Mouse (Mus musculus) kidney, embryonic 15.5 days (tissue): Measurements from ENCODE around the gene Igf2r. TPM values are rescaled to one million over a fixed set of nuclear protein-coding genes. Genes with fewer than 3 reads are reported as not detected.

Experiments
- ATAC-seq: fragments of 200-750 bp; cut with Nextera tagmentation; replicated peaks from 2 replicates; pipeline ENCODE4 v1.8.0; 2017; ENCODE audit warnings: moderate TSS enrichment; ENCODE audit not compliant: low FRiP score
- H3K27ac ChIP-seq: fragments of 300-500 bp; sonication (generic); 2 replicates; pipeline ENCODE4 v1.5.1; 2015; ENCODE audit warnings: mild to moderate bottlenecking, inconsistent platforms
- H3K27me3 ChIP-seq: fragments of 300-500 bp; sonication (generic); 2 replicates; pipeline ENCODE4 v1.6.1; 2015; ENCODE audit warnings: inconsistent platforms
- H3K36me3 ChIP-seq: fragments of 300-500 bp; sonication (generic); 2 replicates; pipeline ENCODE4 v1.6.1; 2015; ENCODE audit warnings: inconsistent platforms
- H3K4me1 ChIP-seq: fragments of 300-500 bp; sonication (generic); 2 replicates; pipeline ENCODE4 v1.6.1; 2015; ENCODE audit warnings: inconsistent platforms
- H3K4me2 ChIP-seq: fragments of 300-500 bp; sonication (generic); 2 replicates; pipeline ENCODE4 v1.6.1; 2015; ENCODE audit warnings: moderate library complexity, mild to moderate bottlenecking, inconsistent platforms
- H3K4me3 ChIP-seq: fragments of 300-500 bp; sonication (generic); replicated peaks from 2 replicates; pipeline ENCODE4 v1.5.1; 2015; ENCODE audit warnings: mild to moderate bottlenecking, inconsistent platforms
- H3K9ac ChIP-seq: fragments of 300-500 bp; sonication (generic); 2 replicates; pipeline ENCODE4 v1.6.1; 2015; ENCODE audit warnings: mild to moderate bottlenecking, inconsistent platforms
- H3K9me3 ChIP-seq: fragments of 300-500 bp; sonication (generic); replicated peaks from 2 replicates; pipeline ENCODE4 v1.6.1; 2016; ENCODE audit warnings: inconsistent platforms
- WGBS: fragments of 180-500 bp; shearing (Covaris S2); methylation state at CpG from one replicate; pipeline ENCODE4 v1.1.7; 2015; ENCODE audit warnings: mixed read lengths; 5-methylcytosine and 5-hydroxymethylcytosine counted together
- polyA plus RNA-seq: library from polyadenylated mRNA; unstranded; fragments of >200 nt; fragmentation: Nextera tagmentation; extraction: Ambion mirVana; gene quantifications from 2 replicates; pipeline ENCODE4 v1.2.1, GENCODE M21; 2015

The Igf2r gene
- polyA plus RNA-seq, 1 experiment from 2014 or later, result 34.6 TPM

DNA sequence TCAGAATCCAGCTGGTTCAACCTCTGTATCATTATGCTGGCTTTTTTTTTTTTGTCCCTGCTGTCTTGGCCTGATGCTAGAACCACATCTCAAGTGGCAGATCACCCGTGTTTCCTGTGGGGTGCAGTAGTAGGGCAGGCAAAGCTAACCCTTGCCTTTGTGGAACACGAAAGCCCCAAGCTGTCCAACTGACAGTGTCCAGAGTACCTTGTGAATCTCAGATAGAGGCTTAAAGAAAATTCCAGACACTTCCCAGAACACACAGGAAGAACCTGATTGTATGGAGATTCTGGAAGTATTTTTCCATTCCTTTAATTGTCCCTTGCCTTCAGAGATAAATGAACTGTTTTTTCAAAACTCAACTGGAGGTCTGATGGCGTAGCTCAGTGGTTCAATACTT lies 4.5 kb upstream of the Igf2r start:
- no peaks in the 10 kb centered on the region for H3K27me3 ChIP-seq
- no peak overlapping the region for H3K9ac ChIP-seq
- no peak overlapping the region for H3K27ac ChIP-seq
- H3K4me1 ChIP-seq, result peaks cover 10% of the 10 kb centered on the region
- 77% methylated on average over 3 of the region's 3 CpGs for WGBS
- peaks cover 44% of the 10 kb centered on the region for H3K36me3 ChIP-seq
- no peak for ATAC-seq
- no peak overlapping the region for H3K4me3 ChIP-seq
- no peak overlapping the region for H3K4me2 ChIP-seq
- H3K9me3 ChIP-seq, result 0 out of 2 replicates have a peak, but pooled peaks cover 3% of the 10 kb centered on the region

DNA sequence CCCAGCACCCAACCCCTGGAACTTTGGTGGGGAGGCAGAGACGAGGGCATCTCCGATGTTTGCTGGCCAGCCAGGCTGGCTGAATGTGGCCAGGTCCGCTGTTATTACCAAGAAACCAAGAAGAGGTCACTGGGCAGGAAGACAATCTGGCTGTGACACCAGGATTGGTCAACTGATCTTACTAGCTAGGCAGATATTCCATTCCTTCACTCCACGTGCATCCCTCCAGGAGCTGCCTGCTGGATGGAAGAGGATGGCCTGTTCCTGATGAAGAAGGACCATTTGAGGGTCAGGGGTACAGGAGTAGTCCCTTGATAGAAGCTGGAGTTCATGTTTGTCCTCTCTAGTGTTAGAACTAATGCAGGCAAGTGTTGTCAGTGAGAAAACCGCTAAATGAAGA lies 1.0 kb upstream of the Igf2r start:
- H3K36me3 ChIP-seq, result peaks cover 51% of the 10 kb centered on the region
- H3K27ac ChIP-seq, result no peak overlapping the region
- no peaks in the 10 kb centered on the region for H3K27me3 ChIP-seq

DNA sequence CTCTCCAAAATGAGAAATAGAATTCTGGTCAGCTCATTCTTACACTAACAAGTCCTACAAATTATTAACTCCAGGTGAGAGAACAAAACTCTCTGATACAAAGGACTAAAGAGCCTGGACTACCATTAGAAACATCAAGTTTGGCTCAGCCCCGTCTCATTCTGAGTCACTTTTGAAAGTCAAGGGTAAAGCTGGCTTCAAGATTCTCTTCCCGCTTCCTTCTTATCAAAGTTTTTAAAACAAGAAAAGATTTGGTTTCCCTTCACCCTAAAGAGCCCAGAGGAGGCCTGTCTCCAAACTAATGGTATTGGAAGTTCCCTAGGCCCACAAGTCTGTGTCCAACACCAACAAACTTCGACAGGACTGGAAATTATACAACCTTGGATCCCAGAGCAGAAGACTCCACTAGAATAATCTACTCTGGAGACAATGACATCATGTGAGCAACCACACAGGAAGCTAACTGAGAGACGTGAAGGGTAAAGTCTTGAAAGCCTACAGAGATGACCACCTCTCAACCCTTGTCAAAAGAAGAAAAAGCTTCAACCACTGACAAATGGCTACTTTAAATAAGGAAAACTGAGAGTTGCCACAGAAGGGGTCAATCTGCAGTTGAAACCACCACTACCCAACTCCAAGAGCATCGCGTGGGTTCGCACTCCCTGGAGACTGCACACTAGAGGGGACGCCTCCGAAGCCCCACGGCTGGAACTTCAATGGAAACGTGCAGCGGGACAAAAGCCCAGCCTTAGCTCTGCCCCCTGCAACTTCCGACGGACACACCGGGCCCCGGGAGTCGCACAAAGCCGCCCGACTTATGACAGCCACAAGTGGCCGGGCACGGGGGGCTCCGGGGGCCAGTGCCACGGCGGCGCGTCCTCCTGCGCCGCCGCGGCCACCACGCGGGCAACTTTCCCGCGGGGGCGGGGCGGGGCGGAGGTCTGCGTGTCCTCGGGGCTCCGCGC lies 767 bp downstream of the Igf2r start:
- Histone ChIP-seq H3K27me3 (no peaks in the 10 kb centered on the region), H3K27ac (peak overlapping the region; percentile 85), H3K36me3 (peaks cover 58% of the 10 kb centered on the region), H3K9me3 (0 out of 2 replicates have a peak, but pooled peaks cover 3% of the 10 kb centered on the region), H3K4me2 (peak overlapping the region; percentile 66), H3K4me3 (peak overlapping the region; percentile 72), H3K9ac (peak overlapping the region; percentile 83), H3K4me1 (peaks cover 38% of the 10 kb centered on the region)
- WGBS, result 32% methylated on average over 41 of the region's 41 CpGs
- peak; percentile 18; the same call in 1 of the 2 replicates for ATAC-seq

More for the DNA sequence above, 1.0 kb upstream of the Igf2r start:
- WGBS, result 87% methylated on average over 5 of the region's 5 CpGs
- H3K9me3 ChIP-seq, result 0 out of 2 replicates have a peak, but pooled peaks cover 3% of the 10 kb centered on the region
- H3K4me1 ChIP-seq, result peaks cover 33% of the 10 kb centered on the region
- no peak overlapping the region for H3K4me3 ChIP-seq
- no peak overlapping the region for H3K9ac ChIP-seq
- ATAC-seq, result no peak
- no peak overlapping the region for H3K4me2 ChIP-seq

- Histone ChIP-seq H3K27me3 (no peaks in the 10 kb centered on the region), H3K4me1 (peaks cover 38% of the 10 kb centered on the region), H3K9ac (peak overlapping the region; percentile 83; the same call in 1 of the 2 replicates), H3K4me2 (peak overlapping the region; percentile 66), H3K27ac (peak overlapping the region; percentile 85), H3K9me3 (0 out of 2 replicates have a peak, but pooled peaks cover 3% of the 10 kb centered on the region), H3K4me3 (peak overlapping the region; percentile 72), H3K36me3 (peaks cover 70% of the 10 kb centered on the region)
- 49% methylated on average over 6 of the region's 6 CpGs for WGBS
- no peak for ATAC-seq
Observed at GRCm38 (mm10) chr17:12767294-12767852, 2.1 kb downstream of the Igf2r start.

- no peak overlapping the region for H3K9ac ChIP-seq
- peaks cover 57% of the 10 kb centered on the region for H3K4me1 ChIP-seq
- WGBS, result 90% methylated on average over 2 of the region's 2 CpGs
Observed at GRCm38 (mm10) chr17:12763412-12763811, 6.1 kb downstream of the Igf2r start.

GRCm38 (mm10) chr17:12760355-12761146 lies 8.9 kb downstream of the Igf2r start:
- Histone ChIP-seq H3K27ac (peak overlapping the region; percentile 51), H3K9ac (no peak overlapping the region), H3K4me1 (peaks cover 62% of the 10 kb centered on the region), H3K27me3 (no peaks in the 10 kb centered on the region), H3K36me3 (peaks cover 52% of the 10 kb centered on the region), H3K4me2 (no peak overlapping the region), H3K4me3 (no peak overlapping the region), H3K9me3 (no peaks in the 10 kb centered on the region)
- ATAC-seq, result no peak
- 71% methylated on average over 10 of the region's 10 CpGs for WGBS

More at GRCm38 (mm10) chr17:12763412-12763811, 6.1 kb downstream of the Igf2r start:
- Histone ChIP-seq H3K27ac (no peak overlapping the region), H3K4me2 (no peak overlapping the region), H3K27me3 (no peaks in the 10 kb centered on the region), H3K9me3 (no peaks in the 10 kb centered on the region), H3K4me3 (no peak overlapping the region), H3K36me3 (peaks cover 59% of the 10 kb centered on the region)
- ATAC-seq, result no peak

GRCm38 (mm10) chr17:12759646-12760074 lies 9.8 kb downstream of the Igf2r start:
- Histone ChIP-seq H3K4me1 (peaks cover 64% of the 10 kb centered on the region), H3K27me3 (no peaks in the 10 kb centered on the region), H3K4me3 (no peak overlapping the region), H3K4me2 (no peak overlapping the region), H3K9me3 (no peaks in the 10 kb centered on the region), H3K9ac (no peak overlapping the region), H3K36me3 (peaks cover 49% of the 10 kb centered on the region), H3K27ac (peak overlapping the region; percentile 51)
- 25% methylated on average over 8 of the region's 8 CpGs for WGBS
- peak; percentile 41 for ATAC-seq

DNA sequence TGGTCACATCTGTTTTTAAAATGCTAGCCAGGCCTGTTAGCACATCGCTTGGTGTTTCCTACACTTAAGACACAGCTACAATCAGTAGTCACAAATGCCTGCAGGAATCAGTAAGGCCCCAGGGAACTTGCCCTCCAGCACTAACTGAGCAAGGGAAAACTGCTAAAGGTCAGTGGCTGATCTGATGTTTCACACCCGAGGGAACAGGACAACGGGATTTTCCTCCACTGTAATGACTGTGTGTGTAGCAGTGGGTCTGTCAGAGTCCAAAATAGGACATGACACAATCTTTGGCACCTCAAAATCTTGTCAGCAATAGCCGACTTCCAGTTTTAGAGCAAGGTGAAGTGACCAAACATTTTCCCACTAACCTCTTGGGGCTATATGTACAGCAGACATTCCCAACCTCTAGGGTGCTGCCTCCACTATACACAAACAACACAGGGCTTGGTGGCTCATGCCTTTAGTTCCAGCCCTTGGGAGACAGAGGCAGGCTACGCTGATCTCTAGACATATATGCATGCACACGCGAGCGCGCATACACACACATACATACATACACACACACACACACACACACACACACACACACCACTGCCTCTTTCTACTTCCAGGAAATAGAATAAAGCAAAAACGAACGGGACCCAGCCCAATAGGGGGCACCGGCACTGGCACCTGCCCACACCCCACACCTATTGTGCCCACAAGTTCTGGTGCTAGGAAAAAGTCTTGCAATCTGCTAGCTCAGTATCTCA lies 10.6 kb downstream of the Igf2r start:
- H3K36me3 ChIP-seq, result peaks cover 42% of the 10 kb centered on the region
- H3K27me3 ChIP-seq, result no peaks in the 10 kb centered on the region
- 74% methylated on average over 12 of the region's 12 CpGs for WGBS
- H3K4me1 ChIP-seq, result peaks cover 72% of the 10 kb centered on the region
- H3K9me3 ChIP-seq, result no peaks in the 10 kb centered on the region
- peak overlapping the region; percentile 51 for H3K27ac ChIP-seq
- no peak for ATAC-seq
- H3K4me2 ChIP-seq, result no peak overlapping the region
- no peak overlapping the region for H3K9ac ChIP-seq
- H3K4me3 ChIP-seq, result no peak overlapping the region

DNA sequence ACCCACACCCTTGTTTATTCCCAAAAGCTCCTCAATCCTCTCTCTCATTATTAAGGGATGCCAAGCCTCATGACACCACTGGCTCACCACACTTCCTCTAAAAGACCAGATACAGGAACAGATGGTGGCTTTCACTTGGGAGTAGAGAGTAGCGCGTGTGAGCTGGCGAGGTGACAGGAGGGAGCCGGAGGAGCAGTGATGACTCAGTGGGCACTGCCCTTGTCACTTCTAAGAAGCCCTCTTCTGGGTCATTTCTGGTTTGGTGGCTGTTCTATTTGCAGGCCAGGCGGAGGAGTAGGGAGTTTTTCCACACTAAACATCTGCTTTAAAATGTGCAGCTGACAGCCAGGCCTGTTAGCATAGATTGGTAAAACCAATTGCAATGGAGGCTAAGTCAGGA lies 11.5 kb downstream of the Igf2r start:
- no peak for ATAC-seq
- Histone ChIP-seq H3K4me1 (peaks cover 81% of the 10 kb centered on the region), H3K9me3 (no peaks in the 10 kb centered on the region), H3K9ac (no peak overlapping the region), H3K4me3 (no peak overlapping the region), H3K4me2 (no peak overlapping the region), H3K27me3 (no peaks in the 10 kb centered on the region), H3K27ac (no peak overlapping the region), H3K36me3 (peaks cover 35% of the 10 kb centered on the region)
- WGBS, result 59% methylated on average over 5 of the region's 5 CpGs

DNA sequence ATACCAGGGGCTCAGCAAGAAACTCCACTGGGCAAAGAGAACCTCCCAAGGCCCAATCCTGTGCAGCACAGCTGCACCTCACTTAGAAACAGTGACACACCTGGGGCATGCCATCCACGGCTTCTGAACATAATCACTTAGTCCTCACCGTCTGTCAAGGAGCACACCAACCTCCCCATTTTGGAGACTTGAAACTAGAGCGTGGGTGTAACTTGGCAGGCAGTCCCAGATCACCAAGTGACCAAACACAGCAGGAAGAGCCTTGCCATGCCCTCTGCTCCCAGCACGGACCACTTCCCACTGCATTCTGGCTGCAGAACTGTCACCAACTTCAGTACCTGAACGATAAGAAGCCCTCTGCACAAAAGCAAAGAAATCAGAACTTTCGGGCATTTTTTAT lies 12.3 kb downstream of the Igf2r start:
- H3K27me3 ChIP-seq, result no peaks in the 10 kb centered on the region
- 71% methylated on average over 6 of the region's 6 CpGs for WGBS
- no peak overlapping the region for H3K4me3 ChIP-seq
- no peaks in the 10 kb centered on the region for H3K9me3 ChIP-seq
- peaks cover 89% of the 10 kb centered on the region for H3K4me1 ChIP-seq
- H3K36me3 ChIP-seq, result peaks cover 28% of the 10 kb centered on the region
- no peak overlapping the region for H3K4me2 ChIP-seq
- no peak overlapping the region for H3K9ac ChIP-seq
- no peak overlapping the region for H3K27ac ChIP-seq
- no peak for ATAC-seq

DNA sequence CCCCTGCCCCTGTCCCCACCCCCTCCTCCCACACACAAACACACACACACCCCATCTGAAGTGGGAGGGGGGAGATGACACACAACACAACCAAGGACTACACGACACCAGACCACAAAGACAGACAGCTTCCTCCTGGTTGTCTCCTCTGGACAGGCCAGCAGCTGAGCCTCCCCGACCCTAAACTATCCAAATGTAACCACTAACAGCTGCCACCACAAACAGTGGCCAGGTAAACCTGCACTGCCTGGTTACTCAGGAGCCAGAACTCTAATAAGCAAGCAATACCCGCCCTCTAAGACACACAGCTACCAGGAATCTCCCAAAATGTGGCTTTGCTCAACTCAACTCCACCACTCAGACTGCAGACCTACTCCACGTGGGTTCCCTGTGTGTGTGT lies 13.5 kb downstream of the Igf2r start:
- H3K4me2 ChIP-seq, result no peak overlapping the region
- ATAC-seq, result no peak
- no peak overlapping the region for H3K9ac ChIP-seq
- H3K36me3 ChIP-seq, result peaks cover 20% of the 10 kb centered on the region
- peaks cover 99% of the 10 kb centered on the region for H3K4me1 ChIP-seq
- H3K4me3 ChIP-seq, result no peak overlapping the region
- 51% methylated on average over 4 of the region's 4 CpGs for WGBS
- no peaks in the 10 kb centered on the region for H3K27me3 ChIP-seq
- H3K9me3 ChIP-seq, result no peaks in the 10 kb centered on the region
- 0 out of 2 replicates have a peak overlapping the region, but pooled peaks have one; percentile 41 for H3K27ac ChIP-seq
